Mouse (Mus musculus) forebrain, embryonic 14.5 days (tissue): ENCODE measurements around the gene Krt4. TPM values are rescaled to one million over a fixed set of nuclear protein-coding genes. Genes with fewer than 3 reads are reported as not detected.

ENCODE experiments used
- ATAC-seq: fragments of 200-750 bp; cut with Nextera tagmentation; 2 replicates; pipeline ENCODE4 v1.8.0; 2017; ENCODE audit warnings: mild to moderate bottlenecking, moderate library complexity
- DNase-seq: peaks from one replicate; pipeline ENCODE4 v3.0.0-alpha.2; 2015; ENCODE audit warnings: low spot score
- H3K27ac ChIP-seq: fragments of 300-500 bp; sonication (generic); 2 replicates; pipeline ENCODE4 v1.5.1; 2014; ENCODE audit warnings: low read depth, mild to moderate bottlenecking, control low read depth, low read length, moderate library complexity
- H3K27me3 ChIP-seq: fragments of 300-500 bp; sonication (generic); replicated peaks from 2 replicates; pipeline ENCODE4 v1.6.1; 2014; ENCODE audit warnings: low read length, control low read depth, mixed read lengths; ENCODE audit not compliant: control insufficient read depth, insufficient read depth
- H3K36me3 ChIP-seq: fragments of 300-500 bp; sonication (generic); 2 replicates; pipeline ENCODE4 v1.6.1; 2014; ENCODE audit warnings: low read length, control low read depth; ENCODE audit not compliant: control insufficient read depth, insufficient read depth
- H3K4me1 ChIP-seq: fragments of 300-500 bp; sonication (generic); 2 replicates; pipeline ENCODE4 v1.6.1; 2014; ENCODE audit warnings: antibody characterized with exemption, low read length, control low read depth; ENCODE audit not compliant: control insufficient read depth, insufficient read depth
- H3K4me2 ChIP-seq: fragments of 300-500 bp; sonication (generic); 2 replicates; pipeline ENCODE4 v1.6.1; 2014; ENCODE audit warnings: mild to moderate bottlenecking, control low read depth, low read length
- H3K4me3 ChIP-seq: fragments of 300-500 bp; sonication (generic); 2 replicates; pipeline ENCODE4 v1.5.1; 2014; ENCODE audit warnings: low read depth, low read length, control low read depth
- H3K9ac ChIP-seq: fragments of 300-500 bp; sonication (generic); 2 replicates; pipeline ENCODE4 v1.6.1; 2014; ENCODE audit warnings: mild to moderate bottlenecking, low read length, control low read depth, moderate library complexity
- H3K9me3 ChIP-seq: fragments of 300-500 bp; sonication (generic); replicated peaks from 2 replicates; pipeline ENCODE4 v1.6.1; 2016; ENCODE audit warnings: low read length, control low read depth, mixed read lengths; ENCODE audit not compliant: control insufficient read depth
- WGBS: fragments of 180-500 bp; shearing (Covaris S2); extraction: QIAGEN DNeasy Blood & Tissue Kit; methylation state at CpG from one replicate; pipeline ENCODE4 v1.1.7; 2014; 5-methylcytosine and 5-hydroxymethylcytosine counted together
- polyA plus RNA-seq: library from polyadenylated mRNA; unstranded; fragments of >200 nt; fragmentation: Nextera tagmentation; extraction: Ambion mirVana; gene quantifications from 2 replicates; pipeline ENCODE4 v1.2.1, GENCODE M21; 2014

Krt4 gene
- polyA plus RNA-seq = not detected in 2 replicates

GRCm38 (mm10) chr15:101924635-101925034 is at the start of gene Krt4:
TSS of gene Krt4 (minus strand) at chr15:101924735.
- Histone ChIP-seq H3K9me3 (no peaks in the 10 kb centered on the region), H3K4me2 (no peak within 1 kb of the TSS), H3K36me3 (no peaks in the 10 kb centered on the region), H3K4me3 (no peak within 1 kb of the TSS), H3K27ac (no peak within 1 kb of the TSS), H3K27me3 (no peaks in the 10 kb centered on the region), H3K4me1 (no peaks in the 10 kb centered on the region), H3K9ac (no peak within 1 kb of the TSS)
- 84% methylated on average over 11 of the region's 11 CpGs for WGBS
- ATAC-seq = no peak
- DNase-seq = no peak

GRCm38 (mm10) chr15:101973414-101974077 is 49.0 kb upstream of the Krt4 start:
- no peaks in the 10 kb centered on the region for H3K27me3 ChIP-seq
- no peaks in the 10 kb centered on the region for H3K36me3 ChIP-seq
- no peak overlapping the region for H3K4me2 ChIP-seq
- WGBS = 12% methylated on average over 15 of the region's 15 CpGs
- no peak overlapping the region for H3K9ac ChIP-seq
- ATAC-seq (peak; percentile 65), DNase-seq (peak; percentile 95)
- H3K9me3 ChIP-seq = no peaks in the 10 kb centered on the region
- H3K4me1 ChIP-seq = peaks cover 9% of the 10 kb centered on the region
- no peak overlapping the region for H3K27ac ChIP-seq
- no peak overlapping the region for H3K4me3 ChIP-seq

- 11% methylated on average over 3 of the region's 6 CpGs for WGBS
- no peaks in the 10 kb centered on the region for H3K36me3 ChIP-seq
- peak; percentile 65 for DNase-seq
- H3K4me2 ChIP-seq = no peak overlapping the region
- no peaks in the 10 kb centered on the region for H3K4me1 ChIP-seq
- H3K9ac ChIP-seq = no peak overlapping the region
- H3K27me3 ChIP-seq = no peaks in the 10 kb centered on the region
- no peak overlapping the region for H3K4me3 ChIP-seq
- ATAC-seq = peak; percentile 16; the same call in 1 of the 2 replicates
- no peaks in the 10 kb centered on the region for H3K9me3 ChIP-seq
- H3K27ac ChIP-seq = no peak overlapping the region
Observed at GRCm38 (mm10) chr15:101970536-101970935, 46.0 kb upstream of the Krt4 start.

GRCm38 (mm10) chr15:101966808-101967207 is 42.3 kb upstream of the Krt4 start:
- no peak overlapping the region for H3K4me2 ChIP-seq
- DNase-seq = no peak
- 80% methylated on average over 8 of the region's 8 CpGs for WGBS
- no peaks in the 10 kb centered on the region for H3K4me1 ChIP-seq
- no peak overlapping the region for H3K9ac ChIP-seq
- no peak overlapping the region for H3K4me3 ChIP-seq
- no peaks in the 10 kb centered on the region for H3K36me3 ChIP-seq
- H3K27me3 ChIP-seq = no peaks in the 10 kb centered on the region
- ATAC-seq = no peak
- no peaks in the 10 kb centered on the region for H3K9me3 ChIP-seq
- H3K27ac ChIP-seq = no peak overlapping the region

- Histone ChIP-seq H3K4me2 (no peak overlapping the region), H3K27ac (no peak overlapping the region), H3K27me3 (no peaks in the 10 kb centered on the region), H3K36me3 (no peaks in the 10 kb centered on the region), H3K9me3 (no peaks in the 10 kb centered on the region), H3K4me1 (no peaks in the 10 kb centered on the region), H3K9ac (no peak overlapping the region), H3K4me3 (no peak overlapping the region)
- ATAC-seq (no peak), DNase-seq (no peak)
- 65% methylated on average over 3 of the region's 3 CpGs for WGBS
Observed at GRCm38 (mm10) chr15:101958891-101959290, 34.4 kb upstream of the Krt4 start.

- no peaks in the 10 kb centered on the region for H3K36me3 ChIP-seq
- H3K9me3 ChIP-seq = no peaks in the 10 kb centered on the region
- DNase-seq (no peak), ATAC-seq (no peak)
- WGBS = 90% methylated on average over 9 of the region's 9 CpGs
- H3K4me1 ChIP-seq = no peaks in the 10 kb centered on the region
- H3K27ac ChIP-seq = no peak within 1 kb of the TSS
- no peak within 1 kb of the TSS for H3K4me2 ChIP-seq
- H3K9ac ChIP-seq = no peak within 1 kb of the TSS
- H3K27me3 ChIP-seq = no peaks in the 10 kb centered on the region
- no peak within 1 kb of the TSS for H3K4me3 ChIP-seq
Observed at GRCm38 (mm10) chr15:101954187-101954586, 29.7 kb upstream of the Krt4 start, which contains the start of gene Krt78. TSS of gene Krt78 (minus strand) at chr15:101954287.

- Histone ChIP-seq H3K4me3 (no peak overlapping the region), H3K9me3 (no peaks in the 10 kb centered on the region), H3K4me2 (no peak overlapping the region), H3K36me3 (no peaks in the 10 kb centered on the region), H3K9ac (no peak overlapping the region), H3K27ac (no peak overlapping the region), H3K4me1 (no peaks in the 10 kb centered on the region), H3K27me3 (no peaks in the 10 kb centered on the region)
- DNase-seq (no peak), ATAC-seq (no peak)
- 87% methylated on average over 7 of the region's 7 CpGs for WGBS
Observed at GRCm38 (mm10) chr15:101952733-101953474, 28.4 kb upstream of the Krt4 start.

GRCm38 (mm10) chr15:101945430-101945829 is 20.9 kb upstream of the Krt4 start:
- Histone ChIP-seq H3K9ac (no peak overlapping the region), H3K4me2 (no peak overlapping the region), H3K36me3 (no peaks in the 10 kb centered on the region), H3K4me3 (no peak overlapping the region), H3K27me3 (no peaks in the 10 kb centered on the region), H3K4me1 (no peaks in the 10 kb centered on the region), H3K9me3 (no peaks in the 10 kb centered on the region), H3K27ac (no peak overlapping the region)
- peak; percentile 17 for DNase-seq
- ATAC-seq = no peak
- WGBS = 79% methylated on average over 1 of the region's 1 CpGs

GRCm38 (mm10) chr15:101941948-101942347 is 17.4 kb upstream of the Krt4 start:
- Histone ChIP-seq H3K9ac (no peak overlapping the region), H3K27ac (no peak overlapping the region), H3K9me3 (no peaks in the 10 kb centered on the region), H3K36me3 (no peaks in the 10 kb centered on the region), H3K27me3 (no peaks in the 10 kb centered on the region), H3K4me2 (no peak overlapping the region), H3K4me1 (no peaks in the 10 kb centered on the region), H3K4me3 (no peak overlapping the region)
- no peak for ATAC-seq
- 73% methylated on average over 8 of the region's 8 CpGs for WGBS
- no peak for DNase-seq
